Mouse (Mus musculus): ENCODE results near the gene Fzd1.

DNA sequence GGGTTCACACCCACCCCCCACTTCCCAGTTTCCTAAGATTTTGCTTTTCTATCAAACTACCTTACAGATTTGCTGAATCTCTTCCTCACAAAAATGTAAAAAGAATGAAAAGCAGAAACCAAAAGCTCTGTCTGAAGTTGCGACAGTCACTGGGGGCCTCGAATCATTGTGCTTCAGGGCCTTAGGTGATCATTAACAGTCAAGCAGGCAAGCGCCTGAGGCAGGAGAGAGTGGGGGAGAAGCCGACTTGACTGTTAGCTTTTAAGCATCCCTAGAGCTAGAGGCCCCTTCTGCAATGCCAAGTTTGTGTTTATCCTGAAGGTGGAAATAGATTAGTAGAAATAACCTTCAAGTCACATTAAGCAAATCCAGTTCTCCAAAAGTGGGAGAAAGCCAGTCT is 24.6 kb downstream of the Fzd1 start:
- TF ChIP-seq CTCF (IDR thresholded peaks at IDR 0.05) (no peak), EP300 (IDR thresholded peaks at IDR 0.05; ENCODE audit: insufficient read depth, low read depth, low read length) (no peak), POLR2A (IDR thresholded peaks at IDR 0.05; ENCODE audit: insufficient read depth, low read depth, low read length) (no peak)

Measured in heart, adult 2 months (tissue).